Mouse (Mus musculus) liver, postnatal 0 days (tissue): ENCODE data around the gene Rasgrp1.

Experiments used
- CTCF ChIP-seq: sonication (generic); IDR thresholded peaks from 2 replicates; pipeline ENCODE4 v1.5.1; 2016; ENCODE audit warnings: antibody characterized with exemption, low read depth
- EP300 ChIP-seq: IDR thresholded peaks from 2 replicates; pipeline ENCODE4 v1.6.1; 2016; ENCODE audit warnings: antibody characterized with exemption, low read depth, mild to moderate bottlenecking

- TF ChIP-seq CTCF (no peak), EP300 (no peak)
These were observed 34.8 kb downstream of the Rasgrp1 start for GRCm38 (mm10) chr2:117307959-117308358.
